Mouse (Mus musculus): ENCODE data around the gene Brca2.

DNA sequence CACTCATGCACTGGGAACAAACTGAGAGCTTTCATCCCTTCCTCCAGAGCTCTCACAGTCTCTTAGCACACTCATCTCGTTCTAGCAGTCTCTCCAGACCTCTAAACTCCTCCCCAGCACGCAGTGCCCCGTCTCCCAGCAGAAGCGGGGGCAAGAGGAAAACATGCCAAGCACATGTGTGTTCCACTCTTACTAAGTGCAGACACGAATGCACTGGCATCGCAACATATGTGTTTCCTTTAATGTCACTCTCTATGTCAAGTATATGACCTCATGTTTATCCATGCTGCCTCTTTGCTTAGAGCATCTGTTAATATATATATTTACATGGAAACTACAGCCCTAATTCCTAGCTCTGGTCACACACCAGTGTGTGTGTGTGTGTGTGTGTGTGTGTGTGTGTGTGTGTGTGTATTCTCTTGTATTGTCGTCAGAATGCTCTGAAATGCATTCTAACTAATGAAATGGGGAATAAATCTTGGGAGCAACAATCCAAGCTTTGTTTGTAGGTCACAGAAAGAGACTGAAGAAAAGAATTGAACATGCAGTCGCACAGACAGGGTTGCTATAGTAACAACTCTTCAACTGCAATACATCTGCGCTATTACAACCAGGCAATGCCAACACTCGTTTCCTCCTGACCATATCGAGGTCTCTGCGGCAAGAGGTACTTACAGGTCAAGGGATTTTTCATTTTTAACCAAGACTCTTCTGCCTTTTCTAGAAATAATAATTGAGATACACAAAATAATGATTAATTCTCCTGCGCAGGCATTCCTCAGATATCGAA lies 79.2 kb downstream of the Brca2 start:
- no peak for TF ChIP-seq CTCF (IDR thresholded peaks at IDR 0.05; ENCODE audit: low read depth)
- TF ChIP-seq EP300 (optimal IDR thresholded peaks at IDR 0.05): no peak

Measured in stomach, postnatal 0 days (tissue).